Mouse (Mus musculus) stomach, embryonic 15.5 days (tissue): Measurements from ENCODE around the gene Hmgb2. TPM values are rescaled to one million over a fixed set of nuclear protein-coding genes. Genes with fewer than 3 reads are reported as not detected.

Source experiments
- ATAC-seq: fragments of 200-750 bp; cut with Nextera tagmentation; 2 replicates; pipeline ENCODE4 v1.8.0; 2017; ENCODE audit warnings: low read depth, moderate number of reproducible peaks, moderate TSS enrichment; ENCODE audit not compliant: insufficient read depth, low FRiP score
- H3K27ac ChIP-seq: fragments of 300-500 bp; sonication (generic); 2 replicates; pipeline ENCODE4 v1.5.1; 2015; ENCODE audit warnings: mild to moderate bottlenecking, inconsistent platforms
- H3K27me3 ChIP-seq: fragments of 300-500 bp; sonication (generic); replicated peaks from 2 replicates; pipeline ENCODE4 v1.6.1; 2015; ENCODE audit warnings: inconsistent platforms
- H3K36me3 ChIP-seq: fragments of 300-500 bp; sonication (generic); 2 replicates; pipeline ENCODE4 v1.6.1; 2015; ENCODE audit warnings: inconsistent platforms
- H3K4me1 ChIP-seq: fragments of 300-500 bp; sonication (generic); 2 replicates; pipeline ENCODE4 v1.6.1; 2015; ENCODE audit warnings: inconsistent platforms
- H3K4me2 ChIP-seq: fragments of 300-500 bp; sonication (generic); 2 replicates; pipeline ENCODE4 v1.6.1; 2015; ENCODE audit warnings: mild to moderate bottlenecking, inconsistent platforms
- H3K4me3 ChIP-seq: fragments of 300-500 bp; sonication (generic); replicated peaks from 2 replicates; pipeline ENCODE4 v1.5.1; 2015; ENCODE audit warnings: inconsistent platforms
- H3K9ac ChIP-seq: fragments of 300-500 bp; sonication (generic); 2 replicates; pipeline ENCODE4 v1.6.1; 2015; ENCODE audit warnings: inconsistent platforms
- H3K9me3 ChIP-seq: fragments of 300-500 bp; sonication (generic); 2 replicates; pipeline ENCODE4 v1.6.1; 2016; ENCODE audit warnings: inconsistent platforms
- WGBS: fragments of 180-500 bp; shearing (Covaris S2); methylation state at CpG from one replicate; pipeline ENCODE4 v1.1.7; 2015; 5-methylcytosine and 5-hydroxymethylcytosine counted together
- polyA plus RNA-seq: library from polyadenylated mRNA; unstranded; fragments of >200 nt; fragmentation: Nextera tagmentation; extraction: Ambion mirVana; gene quantifications from 2 replicates; pipeline ENCODE4 v1.2.1, GENCODE M21; 2015

The Hmgb2 gene
- polyA plus RNA-seq, 1 experiment from 2014 or later: 353 TPM

GRCm38 (mm10) chr8:57565039-57565438, 53.3 kb downstream of the Hmgb2 start:
- ATAC-seq: no peak
- WGBS: 63% methylated on average over 6 of the region's 6 CpGs
- H3K36me3 ChIP-seq: no peaks in the 10 kb centered on the region

More at GRCm38 (mm10) chr8:57565039-57565438, 53.3 kb downstream of the Hmgb2 start:
- H3K4me3 ChIP-seq: no peak overlapping the region
- no peaks in the 10 kb centered on the region for H3K4me1 ChIP-seq
- H3K27me3 ChIP-seq: no peaks in the 10 kb centered on the region
- H3K9me3 ChIP-seq: no peaks in the 10 kb centered on the region
- no peak overlapping the region for H3K9ac ChIP-seq
- H3K4me2 ChIP-seq: no peak overlapping the region
- H3K27ac ChIP-seq: no peak overlapping the region

Other genes with a start within 250 kb of the Hmgb2 start
- 9.4 and 9.8 TPM in 2 replicates for gene Hand2, start 190.9 kb upstream of the Hmgb2 start, polyA plus RNA-seq
- 0.53 and 0.79 TPM in 2 replicates for gene Scrg1, start 56.0 kb upstream of the Hmgb2 start, polyA plus RNA-seq
- gene Sap30, start 24.0 kb upstream of the Hmgb2 start, polyA plus RNA-seq: 36.9 and 37.4 TPM in 2 replicates
- 32.1 TPM in 2 replicates for gene Galnt7, start 141.1 kb downstream of the Hmgb2 start, polyA plus RNA-seq